Mouse (Mus musculus) spleen, adult 2 months (tissue): ENCODE data around the gene Psmc3ip. TPM values are rescaled to one million over a fixed set of nuclear protein-coding genes. Genes with fewer than 3 reads are reported as not detected.

Experiments used
- DNase-seq, 2 experiments: peaks; one replicate each; pipeline versions ENCODE4 v3.0.0 to v3.0.0-alpha.2; 2012 to 2021; ENCODE audit warnings: low spot score in 2 of 2, low read depth in 1 of 2
- H3K27ac ChIP-seq: fragments of 200-500 bp; 2 replicates; pipeline ENCODE4 v1.5.1; 2012; ENCODE audit warnings: low read length, inconsistent platforms; ENCODE audit not compliant: insufficient read depth
- H3K27me3 ChIP-seq: fragments of 200-500 bp; 2 replicates; pipeline ENCODE4 v1.6.1; 2012; ENCODE audit warnings: mild to moderate bottlenecking, moderate library complexity, low read length, inconsistent platforms; ENCODE audit not compliant: control insufficient read depth, insufficient read depth
- H3K36me3 ChIP-seq: fragments of 200-500 bp; 2 replicates; pipeline ENCODE4 v1.6.1; 2012; ENCODE audit warnings: mild to moderate bottlenecking, low read length, inconsistent platforms; ENCODE audit not compliant: control insufficient read depth, insufficient read depth
- H3K4me1 ChIP-seq: fragments of 200-500 bp; 2 replicates; pipeline ENCODE4 v1.6.1; 2011; ENCODE audit warnings: inconsistent platforms; ENCODE audit not compliant: control insufficient read depth, insufficient read depth, insufficient read length
- H3K4me3 ChIP-seq: fragments of 200-500 bp; 2 replicates; pipeline ENCODE4 v1.5.1; 2011; ENCODE audit warnings: mild to moderate bottlenecking, inconsistent platforms; ENCODE audit not compliant: insufficient read depth, insufficient read length; ENCODE audit errors: extremely low read depth
- CTCF ChIP-seq: fragments of 200-500 bp; IDR thresholded peaks from 2 replicates; pipeline ENCODE4 v1.5.1; 2011; ENCODE audit warnings: mild to moderate bottlenecking, inconsistent platforms; ENCODE audit not compliant: insufficient read depth, insufficient read length, insufficient replicate concordance; ENCODE audit errors: extremely low read depth
- POLR2A ChIP-seq: fragments of 200-500 bp; IDR thresholded peaks from 2 replicates; pipeline ENCODE4 v1.6.1; 2011; ENCODE audit warnings: low read depth, low read length, inconsistent platforms
- WGBS: fragments of 180-500 bp; shearing (Covaris S2); methylation state at CpG from one replicate; pipeline ENCODE4 v1.1.7; 2018; 5-methylcytosine and 5-hydroxymethylcytosine counted together
- polyA plus RNA-seq: library from polyadenylated mRNA; depleted of rRNA; stranded (reverse); fragments of >200 nt; gene quantifications from 2 replicates; pipeline ENCODE4 v1.2.3, GENCODE M21; 2012

Gene Psmc3ip
- polyA plus RNA-seq, 1 experiment: 0.90 TPM

DNA sequence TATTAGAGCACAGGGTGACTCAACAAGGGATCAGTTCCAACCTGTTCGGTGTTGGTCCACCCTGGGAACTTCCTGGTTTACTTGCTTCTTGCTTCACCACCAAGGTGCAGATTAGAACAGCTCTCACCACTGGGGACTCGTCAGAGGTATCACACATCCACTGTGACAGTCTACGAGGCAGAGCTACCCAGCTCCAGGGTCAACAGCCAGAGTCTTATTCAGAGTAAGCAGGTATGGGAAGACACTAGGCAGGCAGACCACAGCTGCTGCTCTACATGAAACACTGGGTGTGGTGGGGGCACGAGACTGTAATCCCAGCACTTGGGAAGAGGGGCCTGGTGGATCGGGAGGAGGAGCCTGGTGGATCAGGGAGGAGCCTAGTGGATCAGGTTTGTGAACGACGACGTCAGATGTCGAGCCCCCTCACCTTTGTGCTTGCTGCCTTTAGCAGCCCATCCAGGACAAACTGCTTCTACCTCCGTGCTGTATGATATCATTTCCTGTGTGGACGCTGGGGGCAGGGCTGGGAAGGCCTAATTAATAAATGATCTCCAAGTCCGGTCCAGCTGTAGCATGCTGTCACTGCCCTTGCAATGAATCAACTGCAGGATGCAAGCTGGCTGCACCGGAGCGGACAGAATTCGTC, 43.4 kb upstream of the Psmc3ip start:
- Histone ChIP-seq H3K27me3 (0 out of 2 replicates have a peak, but pooled peaks cover 3% of the 10 kb centered on the region), H3K4me1 (no peaks in the 10 kb centered on the region), H3K4me3 (no peak overlapping the region), H3K27ac (no peak overlapping the region), H3K36me3 (no peaks in the 10 kb centered on the region)
- no peak for DNase-seq
- no peak for TF ChIP-seq POLR2A
- no peak for TF ChIP-seq CTCF
- 42% methylated on average over 15 of the region's 15 CpGs for WGBS

DNA sequence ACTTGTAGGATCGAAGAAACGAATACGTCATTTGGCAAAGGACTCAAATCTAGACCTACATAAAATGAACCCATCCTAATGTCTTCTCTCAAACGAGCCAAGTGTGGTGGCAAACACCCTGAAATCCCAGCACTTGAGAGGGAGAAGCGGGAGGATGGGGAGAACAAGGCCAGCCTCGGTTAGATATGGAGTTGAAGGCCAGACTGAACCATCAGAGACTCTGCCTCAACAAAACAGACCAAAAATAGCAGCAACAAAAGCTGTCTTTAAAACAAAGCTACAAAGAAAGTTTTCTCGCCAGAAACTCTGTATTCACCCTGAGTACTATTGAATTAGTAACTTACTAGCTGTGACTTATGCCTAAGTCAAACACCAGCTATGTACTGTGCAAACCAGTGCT, 41.8 kb upstream of the Psmc3ip start:
- 88% methylated on average over 7 of the region's 7 CpGs for WGBS
- no peak for TF ChIP-seq CTCF
- no peak for TF ChIP-seq POLR2A
- 0 out of 2 replicates have a peak, but pooled peaks cover 3% of the 10 kb centered on the region for H3K27me3 ChIP-seq

GRCm38 (mm10) chr11:101134217-101134865, 39.1 kb upstream of the Psmc3ip start:
- 86% methylated on average over 13 of the region's 13 CpGs for WGBS
- Histone ChIP-seq H3K4me1 (no peaks in the 10 kb centered on the region), H3K27me3 (no peaks in the 10 kb centered on the region), H3K4me3 (no peak overlapping the region), H3K27ac (no peak overlapping the region), H3K36me3 (no peaks in the 10 kb centered on the region)
- TF ChIP-seq CTCF: no peak
- TF ChIP-seq POLR2A: no peak
- DNase-seq: no peak

More for the DNA sequence above, 41.8 kb upstream of the Psmc3ip start:
- H3K4me3 ChIP-seq: no peak overlapping the region
- H3K4me1 ChIP-seq: no peaks in the 10 kb centered on the region
- no peak overlapping the region for H3K27ac ChIP-seq
- H3K36me3 ChIP-seq: no peaks in the 10 kb centered on the region
- no peak for DNase-seq

DNA sequence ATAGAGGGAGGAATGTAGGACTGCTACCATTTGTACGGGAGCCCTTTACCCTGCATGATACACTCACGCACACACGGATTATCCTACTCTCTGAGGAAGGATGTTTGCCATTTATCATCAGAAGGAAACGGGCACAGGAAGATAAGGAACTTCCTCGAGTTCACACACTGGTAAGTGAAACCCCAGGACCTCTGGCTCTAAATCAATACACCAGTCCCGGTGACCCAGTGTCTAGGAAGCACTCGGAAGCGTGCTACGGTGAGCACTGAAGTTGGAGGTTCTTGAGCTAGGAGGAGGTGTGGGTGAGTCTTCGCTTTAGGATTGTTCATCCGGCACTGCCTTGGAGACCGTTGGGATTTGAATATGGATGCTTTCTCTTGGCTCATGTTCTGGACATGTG, 37.8 kb upstream of the Psmc3ip start:
- no peak for DNase-seq
- TF ChIP-seq CTCF (no peak), POLR2A (no peak)
- no peaks in the 10 kb centered on the region for H3K4me1 ChIP-seq
- H3K36me3 ChIP-seq: no peaks in the 10 kb centered on the region
- 42% methylated on average over 12 of the region's 12 CpGs for WGBS
- no peak overlapping the region for H3K27ac ChIP-seq
- H3K27me3 ChIP-seq: no peaks in the 10 kb centered on the region
- H3K4me3 ChIP-seq: no peak overlapping the region

DNA sequence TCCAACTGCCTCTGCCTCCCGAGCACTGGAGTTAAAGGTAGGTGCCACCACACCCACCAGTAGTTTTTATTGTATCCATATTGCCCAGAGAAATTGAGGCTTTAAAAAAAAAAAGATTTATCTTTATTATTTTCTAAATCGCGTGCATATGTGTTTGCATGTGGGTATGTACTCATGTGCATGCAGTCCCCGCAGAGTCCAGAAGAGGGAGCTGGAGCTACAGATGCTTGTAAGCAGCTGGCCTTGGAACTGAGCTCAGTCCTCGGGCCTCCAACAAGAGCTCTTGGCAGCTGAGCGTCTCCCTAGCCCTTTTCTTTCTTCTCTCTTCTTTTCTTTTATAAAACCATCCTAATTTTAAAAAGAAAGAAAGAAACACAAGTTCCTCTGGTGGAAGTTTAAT, 36.5 kb upstream of the Psmc3ip start:
- no peak overlapping the region for H3K27ac ChIP-seq
- peaks cover under 1% of the 10 kb centered on the region; the same call in 1 of the 2 replicates for H3K36me3 ChIP-seq
- DNase-seq: no peak
- H3K4me1 ChIP-seq: no peaks in the 10 kb centered on the region
- no peaks in the 10 kb centered on the region for H3K27me3 ChIP-seq
- WGBS: 93% methylated on average over 6 of the region's 6 CpGs
- no peak for TF ChIP-seq CTCF
- TF ChIP-seq POLR2A: no peak
- no peak overlapping the region for H3K4me3 ChIP-seq

- DNase-seq: no peak
- 89% methylated on average over 2 of the region's 2 CpGs for WGBS
- Histone ChIP-seq H3K27ac (no peak overlapping the region), H3K36me3 (peaks cover 5% of the 10 kb centered on the region; the same call in 1 of the 2 replicates), H3K27me3 (no peaks in the 10 kb centered on the region), H3K4me1 (no peaks in the 10 kb centered on the region), H3K4me3 (no peak overlapping the region)
- no peak for TF ChIP-seq CTCF
- TF ChIP-seq POLR2A: no peak
Measured at GRCm38 (mm10) chr11:101131187-101131586, 36.0 kb upstream of the Psmc3ip start.
